Mouse (Mus musculus): ENCODE results near the gene Ift74.

- no peak for TF ChIP-seq CTCF (IDR thresholded peaks at IDR 0.05; ENCODE audit: low read depth, low read length)
- no peak for TF ChIP-seq POLR2A (IDR thresholded peaks at IDR 0.05; ENCODE audit: borderline replicate concordance, low read depth, low read length)
Observed at GRCm38 (mm10) chr4:94604452-94605019, 9.8 kb upstream of the Ift74 start.
